Mouse (Mus musculus): ENCODE data around the gene Gm5483. TPM values are rescaled to one million over a fixed set of nuclear protein-coding genes. Genes with fewer than 3 reads are reported as not detected.
"Not testable (repeated sequence)": the region's sequence is repeated elsewhere in the genome, so short reads cannot be mapped to it uniquely, and the experiment has no call there.

Gm5483 gene
- total RNA-seq (2021), result not detected
- long read RNA-seq, experiment 1, result 0 reads
- long read RNA-seq, experiment 2, result 0 reads

- DNase-seq, result not testable (repeated sequence)
Measured at GRCm38 (mm10) chr16:36183912-36184311, at the start of gene Gm5483. Gm5483 (plus strand) TSS chr16:36184212.

GRCm38 (mm10) chr16:36138201-36138600 is 45.8 kb upstream of the Gm5483 start:
- no peak for DNase-seq

GRCm38 (mm10) chr16:36156402-36156975 is 27.5 kb upstream of the Gm5483 start, which contains the start of gene Stfa2l1:
Stfa2l1 (plus strand) TSS chr16:36156811.
- no peak for DNase-seq

GRCm38 (mm10) chr16:36167841-36168240 is 16.2 kb upstream of the Gm5483 start:
- DNase-seq, result not testable (repeated sequence)

GRCm38 (mm10) chr16:36176108-36176507 is 7.9 kb upstream of the Gm5483 start:
- no peak for DNase-seq

- DNase-seq, result no peak
Measured at GRCm38 (mm10) chr16:36179910-36180309, 4.1 kb upstream of the Gm5483 start.

- no peak for DNase-seq
Measured at GRCm38 (mm10) chr16:36199226-36199625, 15.2 kb downstream of the Gm5483 start.

- DNase-seq, result no peak
Measured at GRCm38 (mm10) chr16:36203846-36204245, 19.8 kb downstream of the Gm5483 start.

- not testable (repeated sequence) for DNase-seq
Measured at GRCm38 (mm10) chr16:36205684-36206083, 21.7 kb downstream of the Gm5483 start.

GRCm38 (mm10) chr16:36209967-36210453 is 26.0 kb downstream of the Gm5483 start, which contains the start of gene Gm5416:
Gm5416 (plus strand) TSS chr16:36210403.
- DNase-seq, result no peak

- DNase-seq, result not testable (repeated sequence)
Measured at GRCm38 (mm10) chr16:36221168-36221567, 37.2 kb downstream of the Gm5483 start, which contains the start of gene 2010005H15Rik. 2010005H15Rik (plus strand) TSS chr16:36221468.

Other genes with a start within 250 kb of the Gm5483 start
- 10 to 100 TPM; 15.0 to 16.2 TPM for gene Parp9, start 245.7 kb upstream of the Gm5483 start, total RNA-seq (2021)
- gene Dtx3l, start 245.1 kb upstream of the Gm5483 start, total RNA-seq (2021), result 10 to 100 TPM in 1 of 2 experiments, 1 to 10 TPM in 1; 9.1 to 10.9 TPM
- 10 to 100 TPM; 70.0 to 85.0 TPM for gene Kpna1, start 205.5 kb upstream of the Gm5483 start, total RNA-seq (2021)
- 1 to 10 TPM; 4.2 TPM for gene Wdr5b, start 143.0 kb upstream of the Gm5483 start, total RNA-seq (2021)
- gene Fam162a, start 112.6 kb upstream of the Gm5483 start, total RNA-seq (2021), result 100 to 1,000 TPM; 140 to 185 TPM
- gene Ccdc58, start 112.5 kb upstream of the Gm5483 start, total RNA-seq (2021), result 10 to 100 TPM; 40.4 to 55.3 TPM
- gene Csta1, start 53.0 kb upstream of the Gm5483 start, total RNA-seq (2021), result not detected
- gene Stfa2l1, start 27.4 kb upstream of the Gm5483 start, total RNA-seq (2021), result not detected
- gene Gm5416, start 26.2 kb downstream of the Gm5483 start, total RNA-seq (2021), result not detected
- 1 to 10 TPM in 1 of 2 experiments, not detected in 1; 1.6 TPM for gene 2010005H15Rik, start 37.3 kb downstream of the Gm5483 start, total RNA-seq (2021)
- gene Stfa1, start 92.7 kb downstream of the Gm5483 start, total RNA-seq (2021), result not detected
- not detected for gene BC117090, start 150.1 kb downstream of the Gm5483 start, total RNA-seq (2021)
- not detected for gene BC100530, start 183.5 kb downstream of the Gm5483 start, total RNA-seq (2021)
- not detected for gene Stfa2, start 224.2 kb downstream of the Gm5483 start, total RNA-seq (2021)